Mouse (Mus musculus) embryonic facial prominence, embryonic 15.5 days (tissue): ENCODE measurements around the gene Tmsb10. TPM values are rescaled to one million over a fixed set of nuclear protein-coding genes. Genes with fewer than 3 reads are reported as not detected.
A peak's percentile ranks its signal among the peaks of the same experiment; 100 is the strongest.

Source experiments
- ATAC-seq: fragments of 200-750 bp; cut with Nextera tagmentation; 2 replicates; pipeline ENCODE4 v1.8.0; 2017; ENCODE audit warnings: low read depth, moderate TSS enrichment; ENCODE audit not compliant: insufficient number of reproducible peaks, low FRiP score, low TSS enrichment
- H3K27ac ChIP-seq: fragments of 300-500 bp; sonication (generic); replicated peaks from 2 replicates; pipeline ENCODE4 v1.5.1; 2015; ENCODE audit warnings: mild to moderate bottlenecking, inconsistent platforms
- H3K27me3 ChIP-seq: fragments of 300-500 bp; sonication (generic); 2 replicates; pipeline ENCODE4 v1.6.1; 2015; ENCODE audit warnings: inconsistent platforms
- H3K36me3 ChIP-seq: fragments of 300-500 bp; sonication (generic); 2 replicates; pipeline ENCODE4 v1.6.1; 2015; ENCODE audit warnings: mild to moderate bottlenecking, inconsistent platforms
- H3K4me1 ChIP-seq: fragments of 300-500 bp; sonication (generic); 2 replicates; pipeline ENCODE4 v1.6.1; 2015; ENCODE audit warnings: inconsistent platforms
- H3K4me2 ChIP-seq: fragments of 300-500 bp; sonication (generic); replicated peaks from 2 replicates; pipeline ENCODE4 v1.6.1; 2015; ENCODE audit warnings: mild to moderate bottlenecking, inconsistent platforms
- H3K4me3 ChIP-seq: fragments of 300-500 bp; sonication (generic); replicated peaks from 2 replicates; pipeline ENCODE4 v1.5.1; 2015; ENCODE audit warnings: mild to moderate bottlenecking, inconsistent platforms
- H3K9ac ChIP-seq: fragments of 300-500 bp; sonication (generic); 2 replicates; pipeline ENCODE4 v1.6.1; 2015; ENCODE audit warnings: inconsistent platforms
- H3K9me3 ChIP-seq: fragments of 300-500 bp; sonication (generic); replicated peaks from 2 replicates; pipeline ENCODE4 v1.6.1; 2016; ENCODE audit warnings: inconsistent platforms
- WGBS: fragments of 180-500 bp; shearing (Covaris S2); methylation state at CpG from one replicate; pipeline ENCODE4 v1.1.7; 2015; 5-methylcytosine and 5-hydroxymethylcytosine counted together
- polyA plus RNA-seq: library from polyadenylated mRNA; unstranded; fragments of >200 nt; fragmentation: Nextera tagmentation; extraction: Ambion mirVana; gene quantifications from 2 replicates; pipeline ENCODE4 v1.2.1, GENCODE M21; 2015

Tmsb10 gene
- polyA plus RNA-seq, 1 experiment from 2014 or later: 1,735 TPM

DNA sequence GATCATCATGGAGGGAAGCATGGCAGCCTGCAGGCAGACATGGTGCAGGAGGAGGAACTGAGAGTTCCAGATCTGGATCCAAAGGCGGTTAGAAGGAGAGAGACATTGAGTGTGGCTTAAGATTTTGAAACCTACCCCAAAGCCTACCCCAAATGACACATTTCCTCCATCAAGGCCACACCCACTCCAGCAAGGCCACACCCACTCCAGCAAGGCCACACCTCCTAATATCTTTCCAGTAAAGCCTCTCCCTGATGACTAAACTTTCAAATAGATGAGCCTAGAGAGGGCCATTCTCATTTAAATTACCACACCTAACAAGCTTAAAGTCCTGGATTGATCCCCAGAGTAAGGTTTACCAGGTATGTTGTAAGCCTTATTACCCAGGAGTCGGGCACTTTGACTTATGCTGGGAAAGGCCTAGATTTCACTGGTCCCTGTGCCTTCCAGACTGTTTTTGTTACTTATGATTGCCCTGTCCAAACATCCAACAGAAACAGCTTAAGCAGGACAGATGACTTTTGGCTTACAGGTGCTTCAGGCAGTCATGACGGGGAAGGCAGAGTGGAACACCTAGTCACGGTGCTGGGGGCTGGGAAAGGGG lies 28.7 kb downstream of the Tmsb10 start:
- no peak overlapping the region for H3K4me2 ChIP-seq
- no peak for ATAC-seq
- H3K36me3 ChIP-seq: no peaks in the 10 kb centered on the region
- H3K27ac ChIP-seq: no peak overlapping the region
- H3K27me3 ChIP-seq: no peaks in the 10 kb centered on the region
- H3K9me3 ChIP-seq: no peaks in the 10 kb centered on the region
- no peak overlapping the region for H3K9ac ChIP-seq
- no peak overlapping the region for H3K4me3 ChIP-seq
- WGBS: 77% methylated on average over 4 of the region's 4 CpGs
- peaks cover 9% of the 10 kb centered on the region for H3K4me1 ChIP-seq

DNA sequence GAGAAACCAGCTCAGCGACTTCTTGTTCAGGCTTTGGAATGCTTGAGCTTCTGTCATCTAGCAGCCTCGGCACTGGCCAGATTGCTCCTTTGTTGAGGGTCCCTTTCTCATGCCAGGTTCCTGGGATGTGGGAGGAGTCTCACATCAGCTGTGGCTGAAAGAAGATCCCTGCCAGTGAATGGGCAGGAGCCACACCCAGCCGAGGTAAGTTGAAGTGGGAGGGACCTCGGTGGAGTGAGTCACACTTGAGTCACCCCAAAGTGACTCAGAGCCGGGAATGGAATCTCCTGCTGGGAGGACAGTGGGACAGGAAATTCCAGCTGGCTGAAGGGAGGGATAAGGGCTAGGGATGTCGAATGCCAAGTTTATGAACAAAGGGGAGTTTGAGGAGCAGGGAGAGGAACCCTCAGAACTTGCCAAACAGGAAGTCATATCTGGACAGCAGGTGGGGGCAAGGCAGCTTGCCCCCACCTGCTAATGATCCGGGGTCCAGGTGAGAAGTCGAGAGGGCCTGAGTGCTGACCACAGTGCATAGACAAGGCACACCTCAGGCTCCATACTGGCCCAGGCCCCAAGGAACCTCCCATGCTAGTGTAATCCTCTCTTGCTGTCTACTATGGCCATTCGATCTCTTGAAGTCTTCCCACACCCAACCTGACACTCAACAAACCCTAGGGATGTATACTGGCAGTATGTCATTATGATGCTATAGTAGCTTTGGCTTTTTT lies 31.6 kb downstream of the Tmsb10 start:
- Histone ChIP-seq H3K4me2 (no peak overlapping the region), H3K36me3 (no peaks in the 10 kb centered on the region), H3K27me3 (no peaks in the 10 kb centered on the region), H3K9me3 (no peaks in the 10 kb centered on the region), H3K4me1 (peaks cover 9% of the 10 kb centered on the region), H3K27ac (peak overlapping the region; percentile 79), H3K4me3 (no peak overlapping the region), H3K9ac (no peak overlapping the region)
- peak; percentile 81 for ATAC-seq
- 17% methylated on average over 9 of the region's 9 CpGs for WGBS

DNA sequence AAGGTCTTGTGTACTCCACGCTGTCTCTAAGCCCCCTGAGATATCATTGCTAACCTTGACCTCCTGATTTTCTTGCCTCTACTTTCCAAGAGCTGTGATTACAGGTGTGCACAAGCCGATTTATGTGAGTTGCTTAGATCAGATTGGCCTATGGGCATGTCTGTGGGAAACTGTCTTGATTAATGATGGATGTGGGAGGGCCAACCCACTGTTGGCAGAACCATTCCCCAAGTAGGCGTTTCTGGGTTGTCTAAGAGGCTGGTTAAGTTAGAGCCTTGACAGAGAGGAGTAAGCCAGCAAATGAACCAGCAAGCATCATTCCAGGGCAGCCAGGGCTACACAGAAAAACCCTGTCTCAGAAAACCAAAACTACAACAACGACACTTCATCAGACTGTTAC lies 32.5 kb downstream of the Tmsb10 start:
- Histone ChIP-seq H3K4me2 (no peak overlapping the region), H3K27me3 (no peaks in the 10 kb centered on the region), H3K9ac (no peak overlapping the region), H3K4me1 (peaks cover 9% of the 10 kb centered on the region), H3K9me3 (no peaks in the 10 kb centered on the region), H3K27ac (peak overlapping the region; percentile 76), H3K36me3 (no peaks in the 10 kb centered on the region), H3K4me3 (no peak overlapping the region)
- ATAC-seq: no peak
- 72% methylated on average over 4 of the region's 4 CpGs for WGBS

DNA sequence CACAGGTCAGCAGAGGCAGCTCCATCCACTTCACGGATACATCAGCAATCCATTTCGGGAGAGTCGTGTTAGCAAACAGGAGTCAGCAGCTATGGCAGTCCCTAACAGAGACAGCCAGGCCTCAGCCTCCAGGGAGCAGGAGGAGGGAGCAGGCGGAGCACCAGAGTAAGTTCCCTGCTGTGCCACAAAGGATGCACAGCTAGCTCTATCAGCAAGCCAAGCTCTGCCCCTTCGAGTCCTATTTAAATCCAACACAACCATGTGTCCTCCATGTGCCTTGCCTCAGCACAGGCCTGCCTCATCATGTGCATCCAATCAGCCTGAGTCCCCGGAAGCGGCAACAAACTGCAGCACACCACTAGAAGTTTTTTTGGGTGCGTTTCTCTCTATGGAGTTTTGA lies 35.2 kb downstream of the Tmsb10 start:
- H3K4me2 ChIP-seq: no peak overlapping the region
- WGBS: 77% methylated on average over 8 of the region's 8 CpGs
- no peaks in the 10 kb centered on the region for H3K27me3 ChIP-seq
- no peak overlapping the region for H3K27ac ChIP-seq
- H3K4me1 ChIP-seq: peaks cover 9% of the 10 kb centered on the region
- no peak overlapping the region for H3K4me3 ChIP-seq
- H3K9ac ChIP-seq: no peak overlapping the region
- no peaks in the 10 kb centered on the region for H3K9me3 ChIP-seq
- no peak for ATAC-seq
- H3K36me3 ChIP-seq: no peaks in the 10 kb centered on the region

DNA sequence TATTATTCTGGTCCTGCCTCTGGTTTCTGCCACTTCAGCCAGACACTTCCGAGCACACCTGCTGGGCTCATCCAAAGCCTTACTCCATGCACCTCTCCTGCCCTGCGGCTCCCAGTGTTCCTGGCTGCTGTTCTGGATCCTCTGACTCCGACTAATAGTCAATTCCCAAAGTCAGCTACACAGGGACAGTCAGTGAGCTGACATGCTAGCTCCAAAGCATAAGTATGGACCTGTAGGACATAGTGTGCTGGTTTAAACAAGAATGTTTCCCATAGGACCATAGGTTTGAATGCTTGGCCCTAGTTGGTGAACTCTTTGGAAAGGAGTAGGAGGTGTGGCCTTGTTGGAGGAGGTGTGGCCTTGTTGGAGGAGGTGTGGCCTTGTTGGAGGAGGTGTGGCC lies 37.5 kb downstream of the Tmsb10 start:
- Histone ChIP-seq H3K4me1 (no peaks in the 10 kb centered on the region), H3K4me3 (no peak overlapping the region), H3K36me3 (no peaks in the 10 kb centered on the region), H3K27ac (no peak overlapping the region), H3K9ac (no peak overlapping the region), H3K27me3 (no peaks in the 10 kb centered on the region), H3K4me2 (no peak overlapping the region), H3K9me3 (no peaks in the 10 kb centered on the region)
- no peak for ATAC-seq
- 93% methylated on average over 3 of the region's 3 CpGs for WGBS

DNA sequence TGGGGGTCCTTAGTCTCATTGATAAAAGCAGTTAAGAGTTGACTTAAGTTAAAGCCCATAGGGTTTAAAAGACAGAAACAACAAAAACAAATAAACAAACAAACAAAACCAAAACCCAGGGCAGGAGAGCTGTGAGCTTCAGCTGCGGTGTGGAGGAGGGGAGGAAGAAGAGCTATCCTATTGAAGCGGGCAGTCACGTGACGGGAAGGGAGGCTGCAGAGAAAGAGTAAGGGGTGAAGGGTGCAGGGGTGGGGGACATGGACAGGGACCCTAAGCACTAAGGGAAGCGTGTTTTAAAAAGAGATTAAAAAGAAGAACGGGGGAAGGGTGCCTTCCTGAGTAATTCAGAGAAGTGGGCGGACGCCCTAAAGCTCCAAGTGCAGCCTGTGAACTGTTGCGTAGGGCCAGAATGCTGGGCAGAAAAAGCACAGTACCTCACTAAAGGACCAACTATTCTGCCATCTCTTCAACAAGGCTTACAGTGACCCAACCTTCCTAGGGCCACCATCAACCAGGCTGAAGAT lies 40.0 kb downstream of the Tmsb10 start:
- ATAC-seq: no peak
- no peaks in the 10 kb centered on the region for H3K4me1 ChIP-seq
- no peak overlapping the region for H3K27ac ChIP-seq
- no peak overlapping the region for H3K4me3 ChIP-seq
- H3K36me3 ChIP-seq: no peaks in the 10 kb centered on the region
- no peaks in the 10 kb centered on the region for H3K27me3 ChIP-seq
- H3K4me2 ChIP-seq: no peak overlapping the region
- no peaks in the 10 kb centered on the region for H3K9me3 ChIP-seq
- H3K9ac ChIP-seq: no peak overlapping the region
- WGBS: 66% methylated on average over 9 of the region's 9 CpGs

DNA sequence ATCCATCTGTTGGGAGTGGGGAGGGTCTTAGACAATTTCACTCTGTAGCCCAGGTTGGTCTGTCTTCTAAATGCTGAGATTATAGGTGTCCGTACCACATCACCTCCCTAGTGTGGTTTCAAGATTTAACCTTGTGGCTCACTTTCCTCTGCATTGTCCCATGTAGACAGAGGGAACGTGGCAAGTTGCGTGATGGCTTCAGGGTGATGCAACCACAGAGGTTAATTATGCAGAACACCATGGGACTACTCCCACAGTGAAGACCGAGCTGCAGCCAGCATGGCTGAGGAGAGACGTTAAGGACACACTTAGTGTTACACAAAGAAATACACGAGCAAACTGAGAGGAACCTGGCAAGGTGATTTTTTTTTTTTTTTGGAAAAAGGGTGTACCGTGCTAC lies 42.2 kb downstream of the Tmsb10 start:
- Histone ChIP-seq H3K9ac (no peak overlapping the region), H3K4me1 (no peaks in the 10 kb centered on the region), H3K36me3 (no peaks in the 10 kb centered on the region), H3K9me3 (no peaks in the 10 kb centered on the region), H3K4me2 (no peak overlapping the region), H3K27me3 (no peaks in the 10 kb centered on the region), H3K27ac (no peak overlapping the region), H3K4me3 (no peak overlapping the region)
- 78% methylated on average over 7 of the region's 7 CpGs for WGBS
- ATAC-seq: no peak

DNA sequence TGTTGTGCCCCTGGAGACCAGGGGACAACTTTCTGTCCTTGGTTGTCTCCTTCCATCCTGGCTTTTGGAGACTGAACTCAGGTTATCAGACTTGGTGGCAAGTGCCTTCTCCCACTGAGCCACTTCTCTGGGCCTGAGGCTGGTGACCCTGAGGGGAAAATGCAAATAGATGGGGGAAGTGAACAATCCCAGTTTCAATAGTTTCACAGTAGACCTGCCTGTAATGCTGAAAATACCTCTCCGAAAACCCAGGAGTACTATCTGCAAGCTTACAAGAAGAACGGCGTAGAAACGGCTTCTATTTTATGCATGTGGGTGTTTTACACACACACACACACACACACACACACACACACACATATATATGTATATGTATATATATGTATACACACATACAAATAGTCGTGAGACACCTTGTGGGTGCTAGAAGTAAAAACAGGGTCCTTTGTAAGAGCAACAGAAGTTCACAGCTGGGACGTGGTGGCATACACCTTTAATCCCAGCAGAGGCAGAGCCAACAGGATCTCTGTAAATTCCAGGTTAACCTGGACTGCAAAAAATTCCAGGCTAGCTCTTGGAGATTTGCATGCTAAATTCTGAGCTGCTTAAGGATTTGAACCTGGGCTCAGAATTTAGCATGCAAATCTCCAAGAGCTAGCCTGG lies 44.3 kb downstream of the Tmsb10 start:
- no peak for ATAC-seq
- Histone ChIP-seq H3K9ac (no peak overlapping the region), H3K27me3 (no peaks in the 10 kb centered on the region), H3K9me3 (no peaks in the 10 kb centered on the region), H3K36me3 (no peaks in the 10 kb centered on the region), H3K4me3 (no peak overlapping the region), H3K27ac (no peak overlapping the region), H3K4me2 (no peak overlapping the region), H3K4me1 (no peaks in the 10 kb centered on the region)
- WGBS: 76% methylated on average over 6 of the region's 6 CpGs

DNA sequence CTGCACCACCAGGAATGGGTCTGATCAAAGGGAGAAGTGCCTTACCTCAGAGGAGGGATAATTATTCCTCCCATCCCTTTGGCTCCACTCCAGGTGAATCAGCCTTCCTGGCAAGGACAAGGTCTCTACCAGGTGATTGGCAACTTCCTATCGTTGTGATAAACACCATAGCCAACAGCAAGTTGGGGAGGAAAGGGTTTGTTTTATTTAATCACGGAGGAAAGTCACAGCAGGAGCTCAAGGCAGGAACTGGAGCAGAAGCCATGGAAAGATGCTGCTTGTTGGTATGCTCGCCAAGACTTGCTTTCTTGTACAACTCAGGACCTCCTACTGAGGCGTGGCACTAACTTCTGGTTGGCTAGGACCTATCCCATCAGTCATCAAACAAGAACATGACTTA lies 47.3 kb downstream of the Tmsb10 start:
- no peak overlapping the region for H3K27ac ChIP-seq
- no peak for ATAC-seq
- H3K9me3 ChIP-seq: no peaks in the 10 kb centered on the region
- 61% methylated on average over 4 of the region's 4 CpGs for WGBS
- no peak overlapping the region for H3K4me2 ChIP-seq
- H3K27me3 ChIP-seq: no peaks in the 10 kb centered on the region
- H3K36me3 ChIP-seq: no peaks in the 10 kb centered on the region
- no peak overlapping the region for H3K9ac ChIP-seq
- H3K4me1 ChIP-seq: no peaks in the 10 kb centered on the region
- no peak overlapping the region for H3K4me3 ChIP-seq
